Mouse (Mus musculus) ES-Bruce4 (cell line): Measurements from ENCODE around the gene Kif2c. TPM values are rescaled to one million over a fixed set of nuclear protein-coding genes. Genes with fewer than 3 reads are reported as not detected.

ENCODE experiments used
- H3K27ac ChIP-seq: 2 replicates; pipeline ENCODE4 v1.5.1; 2012; ENCODE audit warnings: low read length, inconsistent platforms; ENCODE audit not compliant: insufficient read depth
- H3K27me3 ChIP-seq: 2 replicates; pipeline ENCODE4 v1.6.1; 2012; ENCODE audit warnings: mild to moderate bottlenecking, low read length, inconsistent platforms; ENCODE audit not compliant: control insufficient read depth, poor library complexity, insufficient read depth, severe bottlenecking
- H3K36me3 ChIP-seq: 2 replicates; pipeline ENCODE4 v1.6.1; 2012; ENCODE audit warnings: inconsistent platforms, mild to moderate bottlenecking, low read length, moderate library complexity; ENCODE audit not compliant: control insufficient read depth, poor library complexity, insufficient read depth, severe bottlenecking
- H3K4me1 ChIP-seq: one replicate; pipeline ENCODE4 v1.8.1; 2011; ENCODE audit warnings: low read length; ENCODE audit not compliant: control insufficient read depth, insufficient read depth
- H3K4me3 ChIP-seq: 2 replicates; pipeline ENCODE4 v1.5.1; 2011; ENCODE audit warnings: low read depth, mild to moderate bottlenecking, low read length
- H3K9ac ChIP-seq: 2 replicates; pipeline ENCODE4 v1.6.1; 2012; ENCODE audit warnings: low read depth, mild to moderate bottlenecking, inconsistent platforms; ENCODE audit not compliant: poor library complexity, severe bottlenecking
- H3K9me3 ChIP-seq: replicated peaks from 2 replicates; pipeline ENCODE4 v1.6.1; 2012; ENCODE audit warnings: mild to moderate bottlenecking, low read length, inconsistent platforms; ENCODE audit not compliant: control insufficient read depth, poor library complexity, insufficient read depth, severe bottlenecking
- CTCF ChIP-seq: IDR thresholded peaks from one replicate; pipeline ENCODE4 v1.8.1; 2011; ENCODE audit warnings: low read depth, low read length
- EP300 ChIP-seq: IDR thresholded peaks from 2 replicates; pipeline ENCODE4 v1.6.1; 2011; ENCODE audit warnings: low read depth, low read length; ENCODE audit not compliant: insufficient read depth
- POLR2A ChIP-seq: IDR thresholded peaks from one replicate; pipeline ENCODE4 v1.8.1; 2011; ENCODE audit warnings: low read length; ENCODE audit not compliant: insufficient read depth
- polyA plus RNA-seq: library from polyadenylated mRNA; stranded (reverse); fragments of >200 nt; gene quantifications from 2 replicates; pipeline ENCODE4 v1.2.4, GENCODE M21; 2011; ENCODE audit warnings: low read depth; ENCODE audit not compliant: missing spikeins, insufficient read depth, insufficient read length

Kif2c gene
- 109 and 112 TPM in 2 replicates for polyA plus RNA-seq

DNA sequence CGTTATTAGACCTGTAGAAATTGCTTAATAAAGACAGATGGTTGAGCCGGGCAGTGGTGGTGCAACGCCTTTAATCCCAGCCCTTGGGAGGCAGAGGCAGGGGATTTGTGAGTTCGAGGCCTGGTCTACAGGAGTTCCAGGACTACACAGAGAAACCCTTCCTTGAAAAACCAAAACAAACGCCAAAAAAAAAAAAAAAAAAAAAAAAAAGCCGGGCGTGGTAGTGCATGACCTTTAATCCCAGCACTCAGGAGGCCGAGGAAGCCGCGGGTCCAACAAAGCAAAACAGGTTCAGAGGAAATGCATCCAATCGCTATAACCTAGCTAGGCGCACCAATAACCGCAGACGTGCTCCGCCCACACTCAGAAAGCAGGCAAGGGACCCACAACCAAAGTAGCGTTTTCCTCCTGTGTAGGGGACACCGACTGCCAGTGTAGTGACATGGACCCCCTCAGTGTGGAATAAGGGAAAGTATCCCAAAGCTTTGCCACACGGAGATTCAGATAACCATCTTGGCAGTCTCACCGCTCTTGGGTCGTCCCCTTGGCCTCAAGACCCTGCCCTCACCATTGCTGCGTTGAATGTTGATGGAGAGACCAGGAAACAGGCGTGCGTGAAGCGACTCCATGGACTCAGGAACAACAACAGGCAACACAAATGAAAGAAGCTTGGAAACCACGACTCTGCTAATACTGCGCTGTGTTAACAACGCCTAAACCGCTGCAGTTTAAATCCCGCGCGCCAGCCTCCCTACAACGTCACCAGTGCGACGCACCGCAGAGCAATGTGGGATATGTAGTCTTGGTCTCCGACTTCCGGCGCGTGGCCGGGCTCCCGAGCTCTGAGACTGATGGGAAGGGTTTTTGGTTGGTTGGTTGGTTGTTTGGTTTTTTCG lies at the start of gene Kif2c:
Gene Kif2c (minus strand): TSS at position 777 of the 896 bp plus-strand sequence.
- no peaks in the 10 kb centered on the region for H3K4me1 ChIP-seq
- H3K9me3 ChIP-seq: no peaks in the 10 kb centered on the region
- peak; percentile 93 for TF ChIP-seq POLR2A
- TF ChIP-seq CTCF: no peak
- peak; percentile 46; the same call in 1 of the 2 replicates for TF ChIP-seq EP300

GRCm38 (mm10) chr4:117231208-117231607 lies 48.8 kb upstream of the Kif2c start:
- Histone ChIP-seq H3K36me3 (no peaks in the 10 kb centered on the region), H3K27me3 (no peaks in the 10 kb centered on the region), H3K4me3 (no peak overlapping the region), H3K4me1 (no peaks in the 10 kb centered on the region), H3K9me3 (no peaks in the 10 kb centered on the region), H3K9ac (no peak overlapping the region), H3K27ac (no peak overlapping the region)
- TF ChIP-seq POLR2A: no peak
- TF ChIP-seq EP300: no peak
- TF ChIP-seq CTCF: no peak

More for the DNA sequence above, at the start of gene Kif2c:
- H3K4me3 ChIP-seq: peak within 1 kb of the TSS; percentile 87
- peak within 1 kb of the TSS; percentile 69 for H3K27ac ChIP-seq
- H3K9ac ChIP-seq: peak within 1 kb of the TSS; percentile 55
- H3K27me3 ChIP-seq: no peaks in the 10 kb centered on the region
- H3K36me3 ChIP-seq: peaks cover 30% of the 10 kb centered on the region

- no peak overlapping the region for H3K27ac ChIP-seq
- no peaks in the 10 kb centered on the region for H3K9me3 ChIP-seq
- H3K4me1 ChIP-seq: no peaks in the 10 kb centered on the region
- no peaks in the 10 kb centered on the region for H3K36me3 ChIP-seq
- no peaks in the 10 kb centered on the region for H3K27me3 ChIP-seq
- H3K4me3 ChIP-seq: no peak overlapping the region
- no peak overlapping the region for H3K9ac ChIP-seq
- TF ChIP-seq POLR2A (no peak), CTCF (peak; percentile 81), EP300 (no peak)
Measured at GRCm38 (mm10) chr4:117230331-117230730, 47.9 kb upstream of the Kif2c start.

DNA sequence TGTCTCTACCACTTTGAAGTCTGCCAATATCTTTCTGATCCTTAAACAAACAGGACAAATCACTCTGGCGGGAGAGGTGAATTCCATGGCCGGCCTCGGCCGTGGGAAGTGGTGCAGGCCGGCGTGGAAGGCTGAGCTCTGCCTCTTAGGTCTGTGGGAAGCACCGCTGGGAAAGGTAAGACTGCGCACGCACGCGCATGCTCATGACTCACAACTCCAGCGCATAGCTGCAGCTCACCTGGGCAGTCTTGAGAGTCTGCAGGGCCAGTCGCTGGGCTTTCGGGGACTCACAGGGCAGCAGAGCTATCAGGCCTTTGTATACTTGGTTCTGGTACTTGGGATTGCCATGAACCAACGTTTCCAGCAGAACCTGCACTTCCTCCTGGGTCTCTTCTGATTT lies 47.2 kb upstream of the Kif2c start:
- H3K27ac ChIP-seq: no peak overlapping the region
- H3K9ac ChIP-seq: no peak overlapping the region
- H3K4me3 ChIP-seq: no peak overlapping the region
- no peaks in the 10 kb centered on the region for H3K9me3 ChIP-seq
- TF ChIP-seq EP300 (no peak), CTCF (no peak), POLR2A (no peak)
- no peaks in the 10 kb centered on the region for H3K4me1 ChIP-seq
- H3K36me3 ChIP-seq: no peaks in the 10 kb centered on the region
- H3K27me3 ChIP-seq: no peaks in the 10 kb centered on the region

GRCm38 (mm10) chr4:117225250-117225649 lies 42.8 kb upstream of the Kif2c start:
- Histone ChIP-seq H3K4me3 (no peak overlapping the region), H3K36me3 (no peaks in the 10 kb centered on the region), H3K9me3 (no peaks in the 10 kb centered on the region), H3K27me3 (no peaks in the 10 kb centered on the region), H3K27ac (no peak overlapping the region), H3K4me1 (no peaks in the 10 kb centered on the region), H3K9ac (no peak overlapping the region)
- TF ChIP-seq CTCF (no peak), EP300 (no peak), POLR2A (no peak)

GRCm38 (mm10) chr4:117224122-117224521 lies 41.7 kb upstream of the Kif2c start:
- Histone ChIP-seq H3K9ac (no peak overlapping the region), H3K27ac (no peak overlapping the region), H3K27me3 (no peaks in the 10 kb centered on the region), H3K4me3 (no peak overlapping the region), H3K9me3 (no peaks in the 10 kb centered on the region), H3K36me3 (no peaks in the 10 kb centered on the region), H3K4me1 (no peaks in the 10 kb centered on the region)
- TF ChIP-seq POLR2A: no peak
- TF ChIP-seq EP300: no peak
- no peak for TF ChIP-seq CTCF
